Mouse (Mus musculus) hematopoietic stem cell, adult 5-6 weeks (primary cell): Measurements from ENCODE around the gene Hoxa7. TPM values are rescaled to one million over a fixed set of nuclear protein-coding genes. Genes with fewer than 3 reads are reported as not detected.

Experiments
- ATAC-seq, 2 experiments: fragments of 125-278 bp in 1 of 2; replicated peaks in 1 of 2; 2 replicates each; pipeline ENCODE4 v1.8.0; 2016 to 2017; ENCODE audit warnings: inconsistent platforms in 2 of 2, mild to moderate bottlenecking in 2 of 2, moderate number of reproducible peaks in 2 of 2, low read depth in 1 of 2, moderate TSS enrichment in 1 of 2; ENCODE audit not compliant: low FRiP score in 2 of 2, poor library complexity in 2 of 2, severe bottlenecking in 2 of 2, insufficient read depth in 1 of 2, low TSS enrichment in 1 of 2
- total RNA-seq: library from RNA; stranded (forward); fragments of 172-1452, 232-1000 nt; gene quantifications from 2 replicates; pipeline ENCODE4 v1.2.3, GENCODE M21; 2017

Gene Hoxa7
- total RNA-seq, 1 experiment from 2014 or later, result 15.6 TPM

GRCm38 (mm10) chr6:52243681-52244121 lies 22.0 kb upstream of the Hoxa7 start:
- no peak for ATAC-seq

- ATAC-seq, result no peak
These were observed 21.2 kb upstream of the Hoxa7 start for GRCm38 (mm10) chr6:52242801-52243332.

GRCm38 (mm10) chr6:52241001-52241621 lies 19.5 kb upstream of the Hoxa7 start:
- no peak for ATAC-seq

- ATAC-seq, result peak; percentile 84 to 93
These were observed 18.8 kb upstream of the Hoxa7 start, which contains the start of gene Hoxa10 for GRCm38 (mm10) chr6:52240389-52241000. Gene Hoxa10 (minus strand): TSS chr6:52240854.

GRCm38 (mm10) chr6:52239625-52240388 lies 18.2 kb upstream of the Hoxa7 start:
- ATAC-seq, result no peak

GRCm38 (mm10) chr6:52238976-52239375 lies 17.3 kb upstream of the Hoxa7 start:
- ATAC-seq, result no peak

- no peak for ATAC-seq
These were observed 16.5 kb upstream of the Hoxa7 start for GRCm38 (mm10) chr6:52238155-52238545.

GRCm38 (mm10) chr6:52237346-52238154 lies 15.9 kb upstream of the Hoxa7 start:
- ATAC-seq, result no peak

GRCm38 (mm10) chr6:52236806-52237205 lies 15.2 kb upstream of the Hoxa7 start:
- no peak for ATAC-seq

- ATAC-seq, result no peak
These were observed 14.2 kb upstream of the Hoxa7 start for GRCm38 (mm10) chr6:52235866-52236265.

- no peak for ATAC-seq
These were observed 13.6 kb upstream of the Hoxa7 start for GRCm38 (mm10) chr6:52235267-52235666.

GRCm38 (mm10) chr6:52234428-52235140 lies 12.9 kb upstream of the Hoxa7 start:
- ATAC-seq, result no peak

- peak in 1 of 2 experiments; percentile 27; a peak in 1 of 4 replicates for ATAC-seq
These were observed 12.1 kb upstream of the Hoxa7 start for GRCm38 (mm10) chr6:52233546-52234427.

GRCm38 (mm10) chr6:52232984-52233545 lies 11.4 kb upstream of the Hoxa7 start:
- ATAC-seq, result no peak

GRCm38 (mm10) chr6:52232568-52232965 lies 10.9 kb upstream of the Hoxa7 start:
- no peak for ATAC-seq
